Mouse (Mus musculus) spleen, adult 2 months (tissue): ENCODE data around the gene Ccdc71.

Experiments
- CTCF ChIP-seq: fragments of 200-500 bp; IDR thresholded peaks from 2 replicates; pipeline ENCODE4 v1.5.1; 2011; ENCODE audit warnings: mild to moderate bottlenecking, inconsistent platforms; ENCODE audit not compliant: insufficient read depth, insufficient read length, insufficient replicate concordance; ENCODE audit errors: extremely low read depth
- POLR2A ChIP-seq: fragments of 200-500 bp; IDR thresholded peaks from 2 replicates; pipeline ENCODE4 v1.6.1; 2011; ENCODE audit warnings: low read depth, low read length, inconsistent platforms

GRCm38 (mm10) chr9:108481520-108482210, 21.3 kb downstream of the Ccdc71 start:
- TF ChIP-seq POLR2A (no peak), CTCF (no peak)
